Mouse (Mus musculus): ENCODE measurements at regions not wholly inside any gene's neighbourhood (a gene's known extent, or its start where the extent isn't known, plus 50 kb on each side); places are given as distances from the start of the nearest gene placed in this dataset.

DNA sequence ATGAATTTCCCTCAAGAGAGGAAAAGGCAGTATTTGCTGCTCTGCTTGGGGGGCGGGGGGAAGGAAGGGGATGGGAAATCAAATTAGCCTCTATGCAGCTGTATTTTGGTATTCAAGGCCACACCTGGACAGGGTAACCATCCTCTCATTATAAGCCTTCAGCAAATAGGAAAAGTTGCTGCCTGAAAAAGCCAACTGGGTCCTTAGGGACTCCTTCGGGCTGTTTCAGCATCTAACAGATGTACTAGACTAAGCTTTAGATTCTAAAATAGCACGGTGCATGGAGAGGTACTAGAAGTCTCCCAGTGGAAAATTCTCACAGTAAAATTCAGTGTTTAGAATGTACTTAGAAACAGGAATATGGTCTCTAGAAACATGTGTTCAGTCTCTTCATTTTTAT, 183.1 kb downstream of the Gm13691 start:
- DNase-seq (ENCODE audit: low read depth, low spot score) = no peak

DNA sequence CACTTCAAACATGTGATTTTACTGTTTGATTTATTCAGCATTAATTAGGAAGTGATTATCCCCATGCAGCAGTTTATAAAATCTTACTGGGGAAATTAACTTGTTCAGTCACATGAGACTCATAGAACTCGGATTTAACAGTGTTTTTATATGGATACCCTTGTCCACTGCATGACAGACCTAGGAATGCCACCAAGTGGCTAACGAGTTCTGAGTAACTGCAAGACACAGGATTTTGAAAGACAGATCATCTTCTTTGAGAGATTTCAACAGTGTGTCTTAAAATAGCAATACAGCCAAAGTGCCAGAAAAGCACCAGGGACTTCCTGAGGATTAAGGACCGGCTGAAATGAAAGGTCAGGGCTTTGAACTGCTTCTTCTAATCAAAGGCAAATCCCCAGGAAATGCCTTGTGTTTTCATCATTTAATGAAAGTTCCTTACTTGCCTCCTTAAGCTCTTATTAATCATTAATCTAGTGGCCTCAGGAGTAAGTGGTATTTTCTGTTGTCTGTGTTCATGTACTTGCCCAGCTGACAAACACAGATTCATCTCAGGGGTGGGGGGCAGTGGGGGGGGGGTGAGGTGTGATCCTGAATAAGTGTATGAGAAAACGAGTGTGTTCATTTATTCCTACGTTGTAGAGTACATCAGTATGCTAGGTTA, 193.4 kb downstream of the Gm13691 start:
- DNase-seq (ENCODE audit: low read depth, low spot score) = no peak

DNA sequence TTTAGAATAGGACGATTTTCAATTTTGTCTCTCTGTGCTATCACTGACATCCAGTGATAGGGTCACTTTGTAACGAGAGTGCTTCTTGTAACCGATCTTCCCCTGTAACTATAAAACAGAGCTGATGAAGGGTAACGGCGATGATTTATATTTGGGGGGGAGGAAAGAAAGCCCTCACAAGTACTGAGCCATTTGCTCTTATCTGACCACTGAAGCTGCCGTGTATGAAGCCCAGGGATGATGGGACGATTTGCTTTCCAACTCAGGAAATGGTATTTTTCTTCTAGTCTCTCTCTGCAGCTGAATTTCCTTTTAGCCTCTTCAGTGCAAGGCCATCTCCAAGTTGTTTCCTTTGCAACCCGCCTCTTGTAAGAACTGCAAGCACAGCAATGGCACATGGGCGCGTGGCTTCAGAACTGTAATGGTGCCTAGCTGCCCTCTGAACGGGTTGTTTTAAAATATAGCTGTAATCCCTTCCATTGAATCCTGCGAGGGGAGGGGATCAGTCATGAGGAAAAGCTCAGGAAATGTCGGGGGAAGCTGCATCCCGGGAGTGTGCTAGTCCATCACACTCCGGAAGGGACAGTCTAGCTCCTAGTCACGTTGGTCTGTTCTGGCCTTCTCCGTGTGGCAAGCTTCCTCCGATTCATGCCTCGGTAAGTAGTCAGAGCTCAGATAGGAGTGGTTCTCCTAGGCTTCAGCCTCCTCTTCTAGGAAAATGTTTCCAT, 194.1 kb downstream of the Gm13691 start:
- no peak for DNase-seq (ENCODE audit: low read depth, low spot score)

DNA sequence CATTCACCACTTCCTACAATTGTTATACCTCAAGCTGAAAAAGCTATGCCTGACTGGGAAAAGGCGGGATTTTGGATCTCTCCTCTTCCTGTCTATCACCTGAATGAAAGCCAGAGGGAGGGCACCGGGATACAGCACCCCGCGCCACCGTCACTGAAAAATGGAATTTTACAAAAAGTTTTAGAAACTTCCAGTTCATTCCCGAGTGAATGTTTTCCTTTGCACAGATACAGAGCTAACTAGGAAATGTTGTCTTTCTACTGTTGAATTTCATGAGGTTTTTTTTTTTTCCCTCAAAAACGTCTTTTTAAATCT, 194.6 kb downstream of the Gm13691 start:
- DNase-seq (ENCODE audit: low read depth, low spot score) = no peak

DNA sequence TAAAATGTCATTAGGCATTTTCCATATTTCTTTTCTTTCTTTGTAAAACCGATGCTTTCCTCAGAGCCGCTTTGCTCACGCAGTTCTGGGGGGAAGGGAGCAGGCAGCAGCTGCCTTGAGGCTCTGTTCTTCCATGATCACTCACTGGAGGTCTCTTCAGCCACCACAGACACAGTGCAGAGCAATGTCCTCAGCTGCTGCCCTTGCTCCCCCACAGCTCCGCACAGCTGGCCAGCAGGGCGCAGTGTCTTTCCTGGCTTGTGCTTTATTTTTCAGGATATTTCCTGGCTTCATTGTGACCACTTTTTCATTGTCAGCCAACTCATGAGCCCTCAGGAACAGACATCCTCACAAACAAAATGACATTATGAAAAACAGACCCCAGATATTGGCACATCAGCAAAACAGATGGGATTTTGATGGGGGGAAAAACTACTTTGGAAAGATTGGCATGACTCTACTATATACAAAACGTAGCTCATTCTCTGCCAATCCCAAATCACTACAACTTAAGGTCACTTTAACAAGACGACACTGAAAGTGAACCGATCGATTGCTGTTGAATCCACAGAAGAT, 195.9 kb downstream of the Gm13691 start:
- DNase-seq (ENCODE audit: low read depth, low spot score) = no peak

DNA sequence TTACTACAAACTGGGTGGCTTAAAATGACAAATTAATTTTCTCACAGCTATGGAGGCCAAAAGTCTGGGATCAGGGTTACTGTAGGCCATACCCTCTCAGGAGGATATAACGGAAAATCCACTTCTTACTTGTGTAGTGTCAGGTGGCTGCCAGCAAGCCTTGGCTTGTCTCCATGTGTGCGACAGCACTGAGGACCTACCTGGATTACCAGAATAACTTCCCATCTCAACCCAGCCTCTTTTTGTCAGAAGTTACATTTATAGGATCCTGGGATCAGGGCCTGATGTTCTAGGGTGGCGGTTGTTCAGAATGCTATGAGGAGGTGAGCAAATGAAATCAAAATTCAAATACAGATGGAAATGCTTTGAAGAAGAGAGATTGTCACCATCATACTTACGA, 197.1 kb downstream of the Gm13691 start:
- no peak for DNase-seq (ENCODE audit: low read depth, low spot score)

DNA sequence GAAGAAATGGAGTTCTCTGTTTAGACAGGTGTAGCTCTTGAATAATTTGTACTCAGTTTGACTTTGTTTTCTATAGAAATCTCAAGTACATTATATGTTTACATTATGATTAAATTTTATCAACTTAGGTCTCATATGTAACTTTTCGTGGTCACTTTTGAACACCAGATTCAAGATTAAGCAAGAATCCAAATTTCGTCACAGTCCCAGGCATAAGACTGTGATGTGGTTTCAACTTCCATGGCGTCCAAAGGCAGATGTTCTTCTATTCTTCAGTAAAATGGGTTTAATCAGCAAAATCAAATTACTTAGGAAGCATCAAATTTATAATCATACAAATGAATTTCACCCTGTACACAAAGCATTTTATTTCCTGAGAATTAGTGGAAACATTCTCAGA, 198.9 kb downstream of the Gm13691 start:
- no peak for DNase-seq (ENCODE audit: low read depth, low spot score)

DNA sequence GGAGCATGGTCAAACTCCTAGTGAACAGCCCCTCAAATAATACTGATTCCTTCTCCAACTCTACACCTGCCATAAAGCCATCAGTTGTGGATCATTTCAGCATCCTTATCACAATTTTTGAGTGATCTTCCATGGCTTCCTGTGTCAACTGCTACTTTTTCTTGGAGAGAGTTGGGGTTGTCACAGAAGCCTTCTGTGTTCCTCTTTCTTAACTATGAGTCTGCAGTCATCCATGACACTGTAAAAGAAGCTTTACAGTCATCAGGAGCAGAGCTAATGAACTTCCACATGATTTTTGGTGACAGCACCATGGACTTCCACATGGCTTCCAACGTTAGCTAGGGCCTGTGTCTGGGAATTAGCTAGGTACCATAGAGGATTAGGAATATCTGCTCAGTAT, 208.1 kb downstream of the Calcrl start:
- no peak for DNase-seq (ENCODE audit: low read depth, low spot score)

DNA sequence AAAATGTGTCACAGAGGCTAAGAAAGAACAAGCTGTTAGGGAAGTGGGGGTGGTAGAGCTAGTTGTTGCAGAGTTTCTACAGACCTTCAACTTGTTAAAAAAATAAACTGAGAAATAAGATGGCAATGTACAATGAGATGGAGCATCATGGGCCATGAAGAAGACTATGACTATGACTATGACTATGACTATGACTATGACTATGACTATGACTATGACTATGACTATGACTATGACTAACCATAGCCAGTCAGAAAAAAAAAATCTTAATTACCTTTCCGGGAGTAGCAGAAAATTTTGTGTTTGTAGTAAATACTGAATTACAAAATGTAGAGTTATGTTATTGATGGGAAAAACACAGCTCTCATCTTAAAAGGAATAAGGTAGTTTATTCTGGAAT, 203.2 kb downstream of the Calcrl start:
- no peak for DNase-seq (ENCODE audit: low read depth, low spot score)

DNA sequence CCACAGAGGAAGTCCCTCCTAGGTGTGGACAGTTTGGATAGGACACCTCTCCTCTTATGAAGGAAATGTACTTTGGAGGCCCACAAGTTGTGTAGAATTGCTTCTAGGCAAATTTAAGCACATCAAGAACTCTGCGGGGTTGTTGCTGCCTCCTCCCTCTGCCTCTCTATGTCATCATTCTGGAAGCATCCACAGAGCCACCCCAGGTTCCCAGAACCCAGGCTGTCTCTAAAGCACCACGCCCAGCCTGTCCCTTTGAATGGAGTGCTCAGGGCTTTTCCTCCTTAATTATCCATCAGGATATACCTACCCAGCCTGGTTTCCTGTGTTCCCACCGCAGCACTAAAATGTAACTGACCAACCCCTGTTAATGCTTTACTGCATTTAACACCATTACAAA, 195.4 kb downstream of the Calcrl start:
- DNase-seq (ENCODE audit: low read depth, low spot score) = no peak

DNA sequence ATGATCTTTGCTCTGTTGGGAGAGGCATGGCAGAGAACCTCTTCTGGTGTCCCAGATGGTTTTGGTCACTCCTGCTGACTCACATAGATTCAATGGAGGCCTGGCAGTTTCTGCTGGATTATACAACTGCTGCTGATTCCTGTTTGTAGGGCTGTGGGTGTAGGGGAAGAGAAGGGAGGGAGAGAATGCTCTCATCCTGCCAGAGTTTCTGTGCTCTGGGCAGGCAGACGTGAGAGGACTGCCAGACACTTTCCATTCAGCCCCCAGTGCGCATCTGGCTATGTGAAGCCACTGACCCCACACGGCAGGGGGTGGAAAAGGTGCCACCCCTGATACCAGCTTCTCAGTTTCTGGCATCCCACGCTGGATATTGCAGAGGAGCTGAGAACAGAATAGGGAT, 189.6 kb downstream of the Calcrl start:
- DNase-seq (ENCODE audit: low read depth, low spot score) = no peak

DNA sequence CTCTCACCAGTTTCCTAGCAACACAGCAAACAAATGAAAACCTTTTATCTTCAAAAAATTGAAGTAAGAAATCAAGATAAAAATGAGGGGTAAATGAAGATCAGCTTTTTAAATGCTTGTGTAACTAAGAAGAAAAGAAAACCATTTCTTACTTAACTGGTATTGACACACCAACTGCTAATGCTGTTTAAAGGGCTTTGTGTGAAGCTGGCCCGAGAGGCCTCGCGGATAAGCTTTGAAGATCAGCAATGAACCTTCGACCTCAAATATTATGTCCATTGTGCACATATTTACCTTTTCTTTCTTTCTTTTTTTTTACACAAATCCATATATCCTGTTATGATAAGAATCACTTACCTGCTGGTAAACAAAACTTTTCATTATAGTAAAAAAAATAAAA, 184.0 kb downstream of the Calcrl start:
- no peak for DNase-seq (ENCODE audit: low read depth, low spot score)

DNA sequence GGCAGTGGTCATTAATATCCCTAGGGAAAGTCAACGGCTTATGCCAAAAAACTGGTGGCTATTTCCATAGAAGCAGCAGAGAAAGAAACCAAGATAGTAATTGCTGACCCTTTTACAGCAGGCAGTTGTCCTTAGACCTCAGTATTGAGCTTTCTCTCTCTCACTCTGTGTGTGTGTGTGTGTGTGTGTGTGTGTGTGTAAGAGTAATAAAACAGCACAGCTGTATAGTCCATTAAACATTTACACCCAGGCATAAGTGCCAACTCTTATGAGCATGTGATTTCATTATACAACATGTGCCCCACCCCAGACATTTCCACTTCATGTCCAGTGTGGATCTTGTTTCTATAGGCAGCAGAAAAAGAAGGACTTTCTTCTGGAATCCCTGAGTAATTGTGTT, 183.2 kb downstream of the Calcrl start:
- no peak for DNase-seq (ENCODE audit: low read depth, low spot score)

DNA sequence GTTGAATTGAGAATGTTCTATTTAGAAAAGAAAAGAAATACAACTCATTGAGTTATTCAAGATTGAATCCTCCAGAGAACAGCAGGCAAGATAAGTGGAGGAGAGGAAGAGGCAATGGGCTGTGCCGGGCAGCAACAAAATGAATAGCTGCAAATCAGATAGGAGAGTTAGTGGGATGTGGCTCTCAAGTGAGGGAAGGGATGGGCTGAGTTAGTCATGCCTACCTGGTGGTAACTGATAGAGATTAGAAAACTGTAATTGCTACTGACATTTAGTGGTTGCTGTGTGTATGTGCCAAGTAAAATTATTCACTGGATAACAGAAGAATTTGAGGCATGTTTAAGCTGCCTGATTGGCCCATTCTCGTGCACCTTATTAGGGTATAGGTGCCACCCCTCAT, 179.3 kb downstream of the Calcrl start:
- DNase-seq (ENCODE audit: low read depth, low spot score) = no peak

DNA sequence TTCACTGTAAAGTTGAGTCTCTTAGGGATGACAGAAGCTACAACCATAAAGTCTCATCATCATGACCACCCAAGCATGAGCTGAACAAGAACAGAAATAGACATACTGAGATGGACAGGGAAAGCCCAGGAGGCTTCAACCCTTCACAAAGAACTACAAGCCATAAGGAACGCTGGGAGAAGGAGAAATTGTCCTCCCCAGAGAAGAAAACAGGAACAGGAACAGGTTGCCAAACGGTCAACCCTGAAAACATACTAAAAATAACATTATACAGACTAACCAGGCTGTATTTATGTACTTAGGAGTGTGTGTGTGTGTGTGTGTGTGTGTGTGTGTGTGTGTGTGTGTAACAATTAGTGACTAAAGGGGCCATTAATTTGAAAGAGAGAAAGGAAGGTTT, 178.6 kb downstream of the Calcrl start:
- no peak for DNase-seq (ENCODE audit: low read depth, low spot score)

DNA sequence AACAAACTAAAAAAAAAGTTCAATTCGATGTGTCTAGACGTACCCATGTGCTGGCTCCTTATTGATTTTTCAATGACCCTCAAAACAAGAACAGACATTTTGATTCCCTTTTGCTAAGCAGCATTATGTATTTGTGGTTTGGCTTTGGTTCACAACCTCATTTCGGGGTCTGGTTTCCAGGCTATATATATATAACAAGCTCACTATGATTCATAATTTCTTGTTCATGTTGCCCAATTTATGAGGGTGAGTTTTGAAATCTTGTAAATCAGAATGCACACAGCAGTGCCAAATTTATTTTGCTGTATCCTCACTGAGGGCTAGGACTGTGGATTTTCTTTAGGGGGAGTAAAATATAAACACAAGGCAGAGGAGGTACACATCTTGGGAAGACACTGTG, 177.0 kb downstream of the Calcrl start:
- DNase-seq (ENCODE audit: low read depth, low spot score) = no peak

DNA sequence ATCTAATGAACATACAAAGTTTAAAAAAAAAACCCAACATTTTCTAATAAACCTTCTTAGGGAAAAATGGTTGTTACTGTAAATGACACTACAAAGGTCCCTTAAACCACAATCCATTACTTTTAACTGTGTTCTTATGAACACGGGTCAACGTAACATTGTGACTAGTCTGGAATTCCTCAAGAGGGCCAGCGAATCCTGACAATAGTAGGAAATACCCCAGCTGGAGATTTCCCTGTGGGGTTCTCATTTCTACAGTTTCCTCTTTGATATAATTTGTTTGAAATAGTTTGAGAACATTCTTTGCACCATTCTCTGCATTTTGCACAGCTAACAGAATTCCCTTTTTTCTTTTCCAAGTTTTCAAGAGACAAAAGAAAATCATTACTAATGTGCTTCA, 175.3 kb downstream of the Calcrl start:
- no peak for DNase-seq (ENCODE audit: low read depth, low spot score)

DNA sequence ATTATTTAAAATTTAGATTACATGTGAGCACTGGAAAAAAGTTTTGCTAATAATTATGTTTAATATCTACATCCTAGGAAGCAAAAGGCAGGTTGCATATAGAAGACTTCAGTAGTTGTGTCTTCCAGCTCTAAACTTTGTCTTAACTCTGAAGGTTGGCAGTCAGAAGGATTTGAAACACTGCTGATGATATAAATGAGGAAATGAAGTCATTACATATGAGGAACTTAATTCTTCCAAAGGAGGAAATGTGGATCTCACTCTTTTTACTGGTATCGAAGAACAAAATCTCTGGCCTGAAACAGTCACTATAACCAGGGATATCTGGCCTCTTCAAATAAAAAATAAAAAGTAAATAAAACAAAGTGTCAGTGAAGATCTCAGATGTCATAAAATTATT, 173.1 kb downstream of the Calcrl start:
- DNase-seq (ENCODE audit: low read depth, low spot score) = no peak

DNA sequence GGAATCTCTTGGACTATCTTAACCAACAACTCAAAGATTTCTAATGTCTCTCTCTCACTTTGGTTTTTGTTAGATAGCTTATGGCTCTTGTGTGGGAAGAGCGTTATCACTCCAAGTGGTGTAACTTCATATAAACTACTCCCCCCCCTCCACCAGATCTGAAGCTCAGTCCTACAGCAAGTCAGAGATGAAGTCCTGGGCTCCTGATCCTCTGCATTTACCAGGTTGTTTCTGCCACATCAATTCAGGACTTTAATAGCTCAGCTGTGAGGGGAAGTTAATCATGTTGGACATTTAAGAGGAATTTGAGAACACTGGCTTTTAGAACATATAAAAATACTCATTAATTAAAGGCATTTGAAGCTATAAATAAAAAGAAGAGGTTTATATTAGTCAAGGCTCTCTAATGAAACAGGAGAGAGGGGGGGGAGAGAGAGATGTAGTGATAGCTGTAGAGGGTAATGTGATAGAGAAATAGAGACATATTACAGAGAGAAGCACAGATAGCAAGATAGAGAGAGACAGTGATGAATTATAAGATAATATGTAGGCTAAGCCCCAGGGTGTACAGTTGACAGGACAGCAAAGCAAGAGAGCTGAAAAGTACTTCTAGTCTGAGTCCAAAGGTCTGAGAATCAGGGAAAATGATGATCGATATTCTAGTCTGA, 166.7 kb downstream of the Calcrl start:
- no peak for DNase-seq (ENCODE audit: low read depth, low spot score)

DNA sequence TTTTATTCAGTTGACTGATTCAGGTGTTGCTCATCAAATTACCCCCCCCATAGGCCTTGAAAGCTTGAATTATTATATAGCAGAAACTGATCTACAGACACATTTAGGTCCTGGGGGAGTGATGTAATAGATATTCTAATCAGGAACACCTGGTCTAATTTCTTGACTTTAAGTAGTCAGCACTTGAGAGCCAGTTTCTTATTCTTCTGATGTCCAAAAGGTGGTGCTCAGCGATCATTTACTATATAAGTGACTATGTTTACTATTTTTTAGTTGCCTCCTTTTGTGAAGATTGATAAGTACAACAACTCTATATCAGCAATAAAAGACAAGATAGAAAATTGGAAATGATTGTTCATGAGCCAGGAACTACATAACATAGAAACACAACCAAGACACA, 166.0 kb downstream of the Calcrl start:
- DNase-seq (ENCODE audit: low read depth, low spot score) = no peak

DNA sequence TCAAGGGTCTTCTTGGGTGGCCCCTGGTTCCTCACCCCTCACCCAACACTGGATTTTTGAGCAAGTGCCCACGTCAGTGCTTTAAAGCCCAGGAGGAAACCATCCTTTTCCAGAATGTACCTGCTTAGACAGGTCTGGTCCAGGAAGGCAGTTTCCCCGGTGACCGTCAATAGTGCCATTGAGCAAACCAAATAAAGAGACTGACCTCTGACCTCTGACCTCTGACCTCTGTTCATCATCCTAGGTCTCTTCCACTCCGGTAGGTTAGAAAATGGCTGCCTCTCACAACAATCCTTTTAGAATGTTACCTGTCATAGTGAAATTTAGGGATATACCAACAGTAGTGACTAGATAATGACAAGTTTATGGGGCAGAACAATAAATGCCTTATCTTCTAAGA, 164.5 kb downstream of the Calcrl start:
- DNase-seq (ENCODE audit: low read depth, low spot score) = no peak

DNA sequence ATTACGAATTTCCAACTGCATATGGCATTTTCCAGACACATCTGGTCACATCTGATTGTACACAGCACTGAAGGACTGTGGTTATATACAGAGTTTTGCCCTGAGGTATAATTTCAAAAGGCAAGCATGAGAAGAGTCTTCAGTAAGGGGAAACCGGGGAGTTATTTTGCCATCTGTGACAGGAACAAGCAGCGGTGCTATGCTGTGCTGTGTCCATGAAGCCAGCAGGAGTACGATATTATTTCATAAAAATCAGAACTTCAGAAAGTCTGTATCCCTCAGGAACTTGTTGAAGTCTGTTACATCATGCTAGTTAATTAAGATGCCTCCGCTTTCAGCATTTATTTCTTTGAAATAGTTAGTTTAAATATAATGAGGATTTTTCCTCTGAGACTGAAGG, 163.7 kb downstream of the Calcrl start:
- DNase-seq (ENCODE audit: low read depth, low spot score) = no peak

DNA sequence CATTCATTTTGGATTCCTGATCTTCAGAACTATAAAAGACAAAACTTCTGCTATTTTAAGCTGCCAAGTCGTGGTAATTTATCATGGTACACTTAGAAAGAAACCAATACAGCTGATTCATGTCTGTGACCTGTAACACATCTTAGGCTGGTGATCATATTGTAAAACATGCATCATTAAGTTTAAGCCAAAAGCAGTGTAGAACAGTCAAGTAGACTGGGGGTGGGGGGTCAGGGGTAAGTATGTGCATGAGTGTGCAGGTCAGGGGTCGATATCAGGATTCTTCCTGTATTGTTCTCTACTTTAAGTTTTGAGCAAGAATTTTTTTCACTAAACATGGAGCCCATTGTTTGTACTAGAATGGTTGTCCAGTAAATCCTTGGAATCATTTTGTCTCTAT, 160.7 kb downstream of the Calcrl start:
- no peak for DNase-seq (ENCODE audit: low read depth, low spot score)
